Mouse (Mus musculus) kidney, embryonic 15.5 days (tissue): ENCODE data around the gene Wt1. TPM values are rescaled to one million over a fixed set of nuclear protein-coding genes. Genes with fewer than 3 reads are reported as not detected.

Experiments used
- ATAC-seq: fragments of 200-750 bp; cut with Nextera tagmentation; replicated peaks from 2 replicates; pipeline ENCODE4 v1.8.0; 2017; ENCODE audit warnings: moderate TSS enrichment; ENCODE audit not compliant: low FRiP score
- H3K27ac ChIP-seq: fragments of 300-500 bp; sonication (generic); 2 replicates; pipeline ENCODE4 v1.5.1; 2015; ENCODE audit warnings: mild to moderate bottlenecking, inconsistent platforms
- H3K27me3 ChIP-seq: fragments of 300-500 bp; sonication (generic); 2 replicates; pipeline ENCODE4 v1.6.1; 2015; ENCODE audit warnings: inconsistent platforms
- H3K36me3 ChIP-seq: fragments of 300-500 bp; sonication (generic); 2 replicates; pipeline ENCODE4 v1.6.1; 2015; ENCODE audit warnings: inconsistent platforms
- H3K4me1 ChIP-seq: fragments of 300-500 bp; sonication (generic); 2 replicates; pipeline ENCODE4 v1.6.1; 2015; ENCODE audit warnings: inconsistent platforms
- H3K4me2 ChIP-seq: fragments of 300-500 bp; sonication (generic); 2 replicates; pipeline ENCODE4 v1.6.1; 2015; ENCODE audit warnings: moderate library complexity, mild to moderate bottlenecking, inconsistent platforms
- H3K4me3 ChIP-seq: fragments of 300-500 bp; sonication (generic); replicated peaks from 2 replicates; pipeline ENCODE4 v1.5.1; 2015; ENCODE audit warnings: mild to moderate bottlenecking, inconsistent platforms
- H3K9ac ChIP-seq: fragments of 300-500 bp; sonication (generic); 2 replicates; pipeline ENCODE4 v1.6.1; 2015; ENCODE audit warnings: mild to moderate bottlenecking, inconsistent platforms
- H3K9me3 ChIP-seq: fragments of 300-500 bp; sonication (generic); replicated peaks from 2 replicates; pipeline ENCODE4 v1.6.1; 2016; ENCODE audit warnings: inconsistent platforms
- WGBS: fragments of 180-500 bp; shearing (Covaris S2); methylation state at CpG from one replicate; pipeline ENCODE4 v1.1.7; 2015; ENCODE audit warnings: mixed read lengths; 5-methylcytosine and 5-hydroxymethylcytosine counted together
- polyA plus RNA-seq: library from polyadenylated mRNA; unstranded; fragments of >200 nt; fragmentation: Nextera tagmentation; extraction: Ambion mirVana; gene quantifications from 2 replicates; pipeline ENCODE4 v1.2.1, GENCODE M21; 2015

Gene Wt1
- polyA plus RNA-seq = 126 and 130 TPM in 2 replicates

GRCm38 (mm10) chr2:105126279-105126678, at the start of gene Wt1:
TSS of gene Wt1 (plus strand) at chr2:105126529.
- Histone ChIP-seq H3K4me1 (peaks cover 71% of the 10 kb centered on the region), H3K36me3 (no peaks in the 10 kb centered on the region), H3K9me3 (no peaks in the 10 kb centered on the region), H3K4me2 (peak within 1 kb of the TSS; percentile 63), H3K27ac (peak within 1 kb of the TSS; percentile 95), H3K9ac (peak within 1 kb of the TSS; percentile 76), H3K4me3 (peak within 1 kb of the TSS; percentile 76), H3K27me3 (peaks cover 83% of the 10 kb centered on the region)
- 1% methylated on average over 18 of the region's 25 CpGs for WGBS
- peak; percentile 91 for ATAC-seq

GRCm38 (mm10) chr2:105077151-105077550, 49.2 kb upstream of the Wt1 start:
- 0 out of 2 replicates have a peak, but pooled peaks have one; percentile 30 for ATAC-seq
- Histone ChIP-seq H3K27me3 (no peaks in the 10 kb centered on the region), H3K36me3 (no peaks in the 10 kb centered on the region), H3K4me1 (peaks cover 34% of the 10 kb centered on the region), H3K4me3 (no peak overlapping the region), H3K27ac (no peak overlapping the region), H3K9me3 (no peaks in the 10 kb centered on the region), H3K4me2 (no peak overlapping the region), H3K9ac (no peak overlapping the region)
- WGBS = 60% methylated on average over 7 of the region's 7 CpGs

- Histone ChIP-seq H3K9me3 (no peaks in the 10 kb centered on the region), H3K27ac (no peak overlapping the region), H3K36me3 (no peaks in the 10 kb centered on the region), H3K9ac (no peak overlapping the region), H3K4me1 (peaks cover 16% of the 10 kb centered on the region), H3K27me3 (no peaks in the 10 kb centered on the region), H3K4me2 (no peak overlapping the region), H3K4me3 (no peak overlapping the region)
- ATAC-seq = no peak
- WGBS = 44% methylated on average over 9 of the region's 9 CpGs
Observed at GRCm38 (mm10) chr2:105082256-105082790, 44.0 kb upstream of the Wt1 start.

GRCm38 (mm10) chr2:105084035-105084434, 42.3 kb upstream of the Wt1 start:
- Histone ChIP-seq H3K4me3 (no peak overlapping the region), H3K27ac (no peak overlapping the region), H3K36me3 (no peaks in the 10 kb centered on the region), H3K9me3 (no peaks in the 10 kb centered on the region), H3K27me3 (no peaks in the 10 kb centered on the region), H3K4me1 (peaks cover 16% of the 10 kb centered on the region), H3K9ac (no peak overlapping the region), H3K4me2 (no peak overlapping the region)
- no peak for ATAC-seq
- WGBS = 84% methylated on average over 4 of the region's 4 CpGs

- Histone ChIP-seq H3K27ac (no peak overlapping the region), H3K27me3 (no peaks in the 10 kb centered on the region), H3K4me1 (peaks cover 37% of the 10 kb centered on the region), H3K4me3 (no peak overlapping the region), H3K36me3 (no peaks in the 10 kb centered on the region), H3K4me2 (no peak overlapping the region), H3K9ac (no peak overlapping the region), H3K9me3 (no peaks in the 10 kb centered on the region)
- 95% methylated on average over 3 of the region's 3 CpGs for WGBS
- ATAC-seq = no peak
Observed at GRCm38 (mm10) chr2:105086081-105086480, 40.2 kb upstream of the Wt1 start.

- Histone ChIP-seq H3K9me3 (no peaks in the 10 kb centered on the region), H3K9ac (no peak overlapping the region), H3K4me3 (no peak overlapping the region), H3K4me2 (no peak overlapping the region), H3K36me3 (0 out of 2 replicates have a peak, but pooled peaks cover 3% of the 10 kb centered on the region), H3K27me3 (no peaks in the 10 kb centered on the region), H3K27ac (no peak overlapping the region), H3K4me1 (peaks cover 38% of the 10 kb centered on the region)
- ATAC-seq = no peak
- WGBS = 87% methylated on average over 3 of the region's 3 CpGs
Observed at GRCm38 (mm10) chr2:105088005-105088404, 38.3 kb upstream of the Wt1 start.

GRCm38 (mm10) chr2:105089083-105089482, 37.2 kb upstream of the Wt1 start:
- Histone ChIP-seq H3K9me3 (no peaks in the 10 kb centered on the region), H3K27ac (peak overlapping the region; percentile 79), H3K4me2 (no peak overlapping the region; the same call in 1 of the 2 replicates), H3K4me1 (peaks cover 38% of the 10 kb centered on the region), H3K4me3 (no peak overlapping the region), H3K27me3 (no peaks in the 10 kb centered on the region), H3K9ac (no peak overlapping the region), H3K36me3 (peaks cover 14% of the 10 kb centered on the region; the same call in 1 of the 2 replicates)
- 29% methylated on average over 4 of the region's 4 CpGs for WGBS
- peak; percentile 37; the same call in 1 of the 2 replicates for ATAC-seq

- WGBS = 19% methylated on average over 7 of the region's 7 CpGs
- H3K9ac ChIP-seq = no peak overlapping the region
- H3K4me2 ChIP-seq = no peak overlapping the region; the same call in 1 of the 2 replicates
- H3K27me3 ChIP-seq = no peaks in the 10 kb centered on the region
- no peaks in the 10 kb centered on the region for H3K9me3 ChIP-seq
- H3K36me3 ChIP-seq = peaks cover 18% of the 10 kb centered on the region; the same call in 1 of the 2 replicates
- H3K4me3 ChIP-seq = no peak overlapping the region
- H3K4me1 ChIP-seq = peaks cover 38% of the 10 kb centered on the region
- peak overlapping the region; percentile 79 for H3K27ac ChIP-seq
- peak; percentile 59; the same call in 1 of the 2 replicates for ATAC-seq
Observed at GRCm38 (mm10) chr2:105089581-105090508, 36.5 kb upstream of the Wt1 start.

- H3K36me3 ChIP-seq = peaks cover 23% of the 10 kb centered on the region; the same call in 1 of the 2 replicates
- H3K9me3 ChIP-seq = no peaks in the 10 kb centered on the region
- H3K9ac ChIP-seq = no peak overlapping the region
- no peak overlapping the region for H3K4me2 ChIP-seq
- 76% methylated on average over 5 of the region's 5 CpGs for WGBS
- H3K27me3 ChIP-seq = no peaks in the 10 kb centered on the region
- H3K4me1 ChIP-seq = peaks cover 38% of the 10 kb centered on the region
- H3K4me3 ChIP-seq = no peak overlapping the region
- peak overlapping the region; percentile 79; the same call in 1 of the 2 replicates for H3K27ac ChIP-seq
- ATAC-seq = 0 out of 2 replicates have a peak, but pooled peaks have one; percentile 20
Observed at GRCm38 (mm10) chr2:105090991-105091390, 35.3 kb upstream of the Wt1 start.

- Histone ChIP-seq H3K9ac (no peak within 1 kb of the TSS), H3K4me1 (peaks cover 35% of the 10 kb centered on the region), H3K4me2 (no peak within 1 kb of the TSS), H3K4me3 (no peak within 1 kb of the TSS), H3K9me3 (no peaks in the 10 kb centered on the region), H3K36me3 (peaks cover 26% of the 10 kb centered on the region; the same call in 1 of the 2 replicates), H3K27ac (peak within 1 kb of the TSS; percentile 79; the same call in 1 of the 2 replicates), H3K27me3 (no peaks in the 10 kb centered on the region)
- no peak for ATAC-seq
- 86% methylated on average over 2 of the region's 2 CpGs for WGBS
Observed at GRCm38 (mm10) chr2:105091718-105092117, 34.6 kb upstream of the Wt1 start, which contains the start of gene Gm11060. TSS of gene Gm11060 (plus strand) at chr2:105092018.

- Histone ChIP-seq H3K27ac (peak overlapping the region; percentile 66), H3K4me1 (peaks cover 21% of the 10 kb centered on the region), H3K27me3 (no peaks in the 10 kb centered on the region), H3K4me2 (no peak overlapping the region), H3K4me3 (no peak overlapping the region), H3K36me3 (peaks cover 35% of the 10 kb centered on the region), H3K9me3 (no peaks in the 10 kb centered on the region), H3K9ac (no peak overlapping the region)
- WGBS = 55% methylated on average over 22 of the region's 22 CpGs
- ATAC-seq = peak; percentile 87
Observed at GRCm38 (mm10) chr2:105097294-105097953, 28.9 kb upstream of the Wt1 start.
